Mouse (Mus musculus): Measurements from ENCODE around the gene Gm21750. TPM values are rescaled to one million over a fixed set of nuclear protein-coding genes. Genes with fewer than 3 reads are reported as not detected.

Gm21750 gene
- polyA plus RNA-seq (2017; shearing (Covaris generic)) = not detected

GRCm38 (mm10) chr14:73660925-73661324 is at the start of gene Gm21750:
Gene Gm21750, plus strand, starts transcription at chr14:73661225.

Other genes starting within 250 kb of the Gm21750 start
- 67.9 TPM for gene Med4, start 151.2 kb upstream of the Gm21750 start, polyA plus RNA-seq (2017; shearing (Covaris generic))
- gene Sucla2, start 135.9 kb upstream of the Gm21750 start, polyA plus RNA-seq (2017; shearing (Covaris generic)) = 73.7 TPM
- 4.8 TPM for gene Nudt15, start 113.0 kb upstream of the Gm21750 start, polyA plus RNA-seq (2017; shearing (Covaris generic))